In genomic region chr2:11535412-11535928, GRCm38 (mm10) we compare ENCODE assay signal across 8 mouse cellular contexts. TPM values are rescaled to one million over a fixed set of nuclear protein-coding genes. Genes with fewer than 3 reads are reported as not detected.
A peak's percentile ranks its signal among the peaks of the same experiment; 100 is the strongest.
DNase-seq lines count a peak whose midpoint lies in the region; ATAC-seq lines count a peak whose summit lies in the region.

No protein-coding gene starts in this region.

- ATAC-seq in intestine, embryonic 15.5 days: peak; percentile 98
- peak; percentile 98 for ATAC-seq in megakaryocyte-erythroid progenitor cell, adult 5-6 weeks (replicated peaks; ENCODE audit: low FRiP score, low TSS enrichment, poor library complexity, severe bottlenecking)

- WGBS in intestine, embryonic 15.5 days: under 1% methylated on average over 32 of the region's 32 CpGs

- intact Hi-C loops in left cerebral cortex, postnatal 14 days (cut with DNase I): no loop called here

- DNase-seq in adrenal gland, postnatal 10 days: peak; percentile 97
- peak; percentile 88 for DNase-seq in embryo, embryonic 9.5 days (ENCODE audit: extremely low spot score)
- peak; percentile 91 to 96 for DNase-seq in gastrocnemius, postnatal 4 days (ENCODE audit: low spot score in 2 of 2)
- peak; percentile 91 to 96 for DNase-seq in left cerebral cortex, postnatal 14 days (ENCODE audit: low spot score in 2 of 2)
- DNase-seq in right cerebral cortex, postnatal 14 days: peak; percentile 92
- peak; percentile 90 for DNase-seq in urinary bladder, postnatal 25 days (ENCODE audit: low spot score)

- peak overlapping the region; percentile 95 for H3K4me2 ChIP-seq in intestine, embryonic 15.5 days (replicated peaks)

- H3K4me1 ChIP-seq in intestine, embryonic 15.5 days (replicated peaks): 0 out of 2 replicates have a peak, but pooled peaks cover 4% of the 10 kb centered on the region

- H3K27ac ChIP-seq in intestine, embryonic 15.5 days: no peak overlapping the region

- H3K27me3 ChIP-seq in intestine, embryonic 15.5 days (replicated peaks): no peaks in the 10 kb centered on the region

- peak overlapping the region; percentile 49 for H3K9ac ChIP-seq in intestine, embryonic 15.5 days

- H3K4me3 ChIP-seq in intestine, embryonic 15.5 days (replicated peaks): peak overlapping the region; percentile 49

- H3K9me3 ChIP-seq in intestine, embryonic 15.5 days: no peaks in the 10 kb centered on the region

- no peaks in the 10 kb centered on the region for H3K36me3 ChIP-seq in intestine, embryonic 15.5 days

RNA-seq across cellular contexts. Expression of gene Pfkfb3, which starts 18.4 kb away (rescaled TPM):
- 100 to 1,000 TPM; 107 to 116 TPM for total RNA-seq in adrenal gland, postnatal 10 days (2021)
- total RNA-seq in gastrocnemius, postnatal 4 days (2021): 10 to 100 TPM in 1 of 2 experiments, 1 to 10 TPM in 1; 9.2 to 17.3 TPM
- 18.9 and 20.7 TPM in 2 replicates for polyA plus RNA-seq in intestine, embryonic 15.5 days (2015; fragmentation: Nextera tagmentation; extraction: Ambion mirVana)
- total RNA-seq in left cerebral cortex, postnatal 14 days (2021): 10 to 100 TPM; 18.1 to 28.5 TPM
- total RNA-seq in megakaryocyte-erythroid progenitor cell, adult 5-6 weeks (2014; fragmentation: Nextera tagmentation): 5.4 and 7.9 TPM in 2 replicates
- 6.2 and 12.1 TPM in 2 replicates for total RNA-seq in megakaryocyte-erythroid progenitor cell, adult 5-6 weeks (2017)
